Mouse (Mus musculus): ENCODE measurements around the gene Tbx2.

Gene Tbx2

DNA sequence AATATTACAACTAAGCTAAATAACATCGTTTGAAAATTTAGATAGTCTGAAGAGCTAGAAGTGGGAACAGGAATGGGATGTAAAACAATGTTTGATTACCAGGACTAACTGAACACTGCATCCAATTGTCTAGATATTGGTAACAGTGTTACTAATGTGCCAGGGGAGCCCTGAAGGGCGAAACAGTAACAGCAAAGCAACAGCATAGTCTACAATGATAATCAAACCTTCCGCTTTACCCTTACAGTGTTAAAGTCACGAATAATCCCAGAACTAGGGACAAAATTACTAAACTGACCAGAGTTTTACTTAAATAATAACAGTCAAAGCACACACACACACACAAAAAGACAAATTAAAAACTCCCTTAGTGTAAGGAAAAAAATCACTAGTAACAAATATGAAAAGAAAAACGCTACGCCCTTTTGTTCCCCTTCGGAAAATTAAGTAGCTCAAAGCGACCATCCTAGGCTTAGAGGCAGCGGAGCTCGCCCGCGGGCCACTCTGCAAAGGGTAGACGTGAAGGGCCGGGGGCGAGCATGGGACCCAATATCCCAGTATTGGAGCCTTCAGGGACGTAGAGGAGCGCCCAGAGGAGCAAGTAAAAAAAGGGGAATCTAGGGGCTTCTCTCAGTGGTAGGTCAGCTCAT is 55.6 kb downstream of the Tbx2 start:
- no peak for DNase-seq (ENCODE audit: low spot score)

GRCm38 (mm10) chr11:85888451-85888961 is 56.2 kb downstream of the Tbx2 start:
- DNase-seq (ENCODE audit: low spot score) = no peak

- no peak for DNase-seq (ENCODE audit: low spot score)
Observed at GRCm38 (mm10) chr11:85889056-85889729, 56.8 kb downstream of the Tbx2 start.

GRCm38 (mm10) chr11:85889730-85890562 is 57.6 kb downstream of the Tbx2 start:
- DNase-seq (ENCODE audit: low spot score) = no peak

- DNase-seq (ENCODE audit: low spot score) = no peak
Observed at GRCm38 (mm10) chr11:85890563-85890845, 58.2 kb downstream of the Tbx2 start.

GRCm38 (mm10) chr11:85891010-85891691 is 58.8 kb downstream of the Tbx2 start:
- DNase-seq (ENCODE audit: low spot score) = no peak

Measured in urinary bladder, postnatal 25 days (tissue).